Mouse (Mus musculus) small intestine, adult 2 months (tissue): ENCODE measurements around the gene Arntl2. TPM values are rescaled to one million over a fixed set of nuclear protein-coding genes. Genes with fewer than 3 reads are reported as not detected.
A peak's percentile ranks its signal among the peaks of the same experiment; 100 is the strongest.

ENCODE experiments used
- H3K27ac ChIP-seq: fragments of 200-500 bp; 2 replicates; pipeline ENCODE4 v1.5.1; 2012; ENCODE audit warnings: low read depth, low read length, control low read depth, inconsistent platforms; ENCODE audit not compliant: insufficient read depth
- H3K27me3 ChIP-seq: fragments of 200-500 bp; 2 replicates; pipeline ENCODE4 v1.6.1; 2012; ENCODE audit warnings: mild to moderate bottlenecking, moderate library complexity, low read length, inconsistent platforms; ENCODE audit not compliant: control insufficient read depth, insufficient read depth
- H3K36me3 ChIP-seq: fragments of 200-500 bp; 2 replicates; pipeline ENCODE4 v1.6.1; 2012; ENCODE audit warnings: mild to moderate bottlenecking, low read length, control low read depth, inconsistent platforms; ENCODE audit not compliant: control insufficient read depth, insufficient read depth
- H3K4me1 ChIP-seq: fragments of 200-500 bp; 2 replicates; pipeline ENCODE4 v1.6.1; 2012; ENCODE audit warnings: low read length, inconsistent platforms, mixed read lengths; ENCODE audit not compliant: control insufficient read depth, insufficient read depth, insufficient read length
- H3K4me3 ChIP-seq: fragments of 200-500 bp; 2 replicates; pipeline ENCODE4 v1.5.1; 2012; ENCODE audit warnings: low read depth, mild to moderate bottlenecking, control low read depth, inconsistent platforms, low read length, moderate library complexity
- CTCF ChIP-seq: fragments of 200-500 bp; IDR thresholded peaks from 2 replicates; pipeline ENCODE4 v1.5.1; 2012; ENCODE audit warnings: low read depth, mild to moderate bottlenecking, control low read depth, inconsistent platforms, low read length, moderate library complexity, mixed read lengths; ENCODE audit not compliant: insufficient replicate concordance, insufficient read length; ENCODE audit errors: extremely low read depth
- POLR2A ChIP-seq: fragments of 200-500 bp; IDR thresholded peaks from 2 replicates; pipeline ENCODE4 v1.6.1; 2012; ENCODE audit warnings: low read depth, mild to moderate bottlenecking, control low read depth, inconsistent platforms, low read length, moderate library complexity
- WGBS: fragments of 180-500 bp; shearing (Covaris S2); methylation state at CpG from one replicate; pipeline ENCODE4 v1.1.7; 2018; 5-methylcytosine and 5-hydroxymethylcytosine counted together
- polyA plus RNA-seq: library from polyadenylated mRNA; depleted of rRNA; stranded (reverse); fragments of >200 nt; gene quantifications from 2 replicates; pipeline ENCODE4 v1.2.3, GENCODE M21; 2012; rRNA removed

Arntl2 gene
- polyA plus RNA-seq, result 0.65 and 0.89 TPM in 2 replicates

DNA sequence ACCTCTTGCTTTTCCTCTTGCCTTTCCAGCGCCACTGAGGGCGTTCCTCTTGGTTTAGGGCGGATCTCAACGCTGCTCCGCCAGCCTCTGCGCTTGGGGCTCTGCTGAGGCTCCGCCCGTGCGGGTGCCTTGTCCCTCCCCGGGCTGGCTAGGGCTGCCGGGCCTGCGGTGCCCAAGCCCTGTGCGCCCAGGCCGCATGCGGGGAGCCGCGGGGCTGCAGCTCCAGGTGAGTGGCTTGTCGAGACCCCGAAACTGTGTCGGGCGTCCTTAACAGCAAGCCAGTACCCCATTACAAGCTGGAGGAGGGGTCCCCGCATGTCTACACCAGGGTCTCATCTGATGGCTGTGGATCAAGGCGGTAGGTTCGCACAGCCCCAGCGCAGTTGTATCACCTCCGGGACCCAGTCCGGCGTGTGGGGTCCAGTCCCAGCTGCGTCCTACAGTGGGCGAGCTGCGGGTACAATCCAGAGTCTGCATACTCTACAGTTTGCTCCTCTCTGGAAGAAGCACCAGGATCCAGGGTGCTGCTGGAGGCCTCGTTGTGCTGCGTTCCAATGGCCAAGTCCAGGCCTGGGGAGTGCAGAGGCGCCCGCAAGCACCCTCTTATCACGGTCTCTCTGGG lies at the start of gene Arntl2:
TSS of gene Arntl2 (plus strand) at position 132 of the 622 bp plus-strand sequence.
- no peak within 1 kb of the TSS for H3K27ac ChIP-seq
- no peaks in the 10 kb centered on the region for H3K27me3 ChIP-seq
- peak within 1 kb of the TSS; percentile 64 for H3K4me3 ChIP-seq
- WGBS, result under 1% methylated on average over 36 of the region's 36 CpGs
- 0 out of 2 replicates have a peak, but pooled peaks have one; percentile 30 for TF ChIP-seq POLR2A
- no peak for TF ChIP-seq CTCF
- no peaks in the 10 kb centered on the region for H3K36me3 ChIP-seq
- peaks cover 15% of the 10 kb centered on the region for H3K4me1 ChIP-seq

DNA sequence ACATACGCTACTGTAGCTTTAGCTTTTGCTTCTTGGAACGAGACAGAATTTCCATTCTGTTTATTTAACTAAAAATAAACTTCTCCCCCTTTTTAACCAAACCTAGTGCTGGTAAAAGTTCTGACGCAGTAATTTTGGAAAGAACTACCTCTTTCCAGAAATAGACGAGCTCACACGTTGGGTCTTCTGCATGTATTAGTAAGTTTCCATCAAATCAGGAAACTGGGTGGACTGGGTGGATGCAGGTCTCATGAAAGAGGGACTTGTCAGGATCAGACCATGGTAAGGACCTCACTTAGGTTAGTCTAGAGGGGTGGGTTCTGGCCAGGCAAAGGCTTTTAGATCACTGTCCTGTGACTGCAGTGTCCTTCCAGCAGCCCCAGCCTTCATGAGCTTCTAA lies 49.3 kb upstream of the Arntl2 start:
- WGBS, result 74% methylated on average over 5 of the region's 5 CpGs
- Histone ChIP-seq H3K4me1 (no peaks in the 10 kb centered on the region), H3K4me3 (no peak overlapping the region), H3K27ac (no peak overlapping the region), H3K36me3 (no peaks in the 10 kb centered on the region), H3K27me3 (no peaks in the 10 kb centered on the region)
- no peak for TF ChIP-seq POLR2A
- no peak for TF ChIP-seq CTCF

DNA sequence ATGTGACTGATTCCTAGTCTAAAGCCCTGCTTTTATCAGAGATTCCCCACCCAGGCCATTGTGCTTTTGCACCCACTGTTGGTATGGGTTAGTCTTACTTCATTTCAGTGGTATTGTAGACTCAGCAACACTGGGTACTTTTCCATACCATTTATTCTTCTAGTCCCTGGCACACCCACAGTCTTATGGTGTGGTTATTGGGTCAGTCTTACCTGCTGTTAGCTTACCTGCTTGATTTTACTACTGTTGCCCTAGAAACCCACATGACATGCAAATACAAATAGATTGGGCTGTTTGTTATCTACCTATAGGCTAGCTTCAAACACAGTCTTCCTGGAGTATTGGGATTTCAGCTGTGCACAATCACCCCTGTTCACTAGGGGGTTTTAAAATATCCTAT lies 48.8 kb upstream of the Arntl2 start:
- Histone ChIP-seq H3K4me1 (no peaks in the 10 kb centered on the region), H3K4me3 (no peak overlapping the region), H3K27me3 (no peaks in the 10 kb centered on the region), H3K27ac (no peak overlapping the region), H3K36me3 (no peaks in the 10 kb centered on the region)
- TF ChIP-seq CTCF (no peak), POLR2A (no peak)

DNA sequence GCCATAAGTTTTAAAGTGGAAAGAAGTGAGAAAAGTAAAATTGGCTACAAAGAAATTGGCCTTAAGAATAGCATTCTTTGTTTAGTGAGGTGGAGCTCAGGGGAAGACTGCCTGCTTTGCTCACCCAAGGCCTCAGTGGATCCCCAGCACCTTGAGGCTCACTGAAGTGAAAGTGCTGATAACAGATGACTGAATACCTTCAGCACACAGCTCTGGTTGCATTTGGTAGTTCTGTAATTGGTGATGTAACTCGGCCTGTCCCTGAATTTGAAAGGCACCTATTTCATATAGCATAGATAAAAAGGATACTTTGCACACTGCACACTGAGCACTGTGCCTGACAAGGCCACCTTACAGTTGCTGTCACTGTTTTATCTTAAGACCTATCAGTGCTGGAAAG lies 47.6 kb upstream of the Arntl2 start:
- Histone ChIP-seq H3K27ac (no peak overlapping the region), H3K4me3 (no peak overlapping the region), H3K36me3 (no peaks in the 10 kb centered on the region), H3K4me1 (no peaks in the 10 kb centered on the region), H3K27me3 (no peaks in the 10 kb centered on the region)
- TF ChIP-seq POLR2A (no peak), CTCF (no peak)
- 69% methylated on average over 1 of the region's 1 CpGs for WGBS

DNA sequence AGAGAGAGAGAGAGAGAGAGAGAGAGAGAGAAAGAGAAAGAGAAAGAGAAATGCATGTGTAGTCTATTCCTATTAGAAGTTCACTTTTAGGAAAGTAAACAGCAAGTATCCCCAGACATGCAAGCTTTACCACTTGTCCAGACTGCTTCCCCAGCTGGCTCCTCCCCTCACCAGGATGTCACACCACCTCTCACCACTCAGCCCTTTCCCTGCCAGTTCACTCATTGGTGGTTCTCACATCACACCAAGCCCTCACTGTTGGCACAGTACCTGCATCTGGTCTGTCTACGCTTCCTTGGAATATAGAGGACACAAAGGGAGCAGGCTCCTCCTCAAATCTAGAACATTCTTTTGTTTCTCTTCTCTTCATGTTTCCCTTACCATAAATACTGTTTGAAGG lies 44.2 kb upstream of the Arntl2 start:
- no peak overlapping the region for H3K27ac ChIP-seq
- no peaks in the 10 kb centered on the region for H3K4me1 ChIP-seq

DNA sequence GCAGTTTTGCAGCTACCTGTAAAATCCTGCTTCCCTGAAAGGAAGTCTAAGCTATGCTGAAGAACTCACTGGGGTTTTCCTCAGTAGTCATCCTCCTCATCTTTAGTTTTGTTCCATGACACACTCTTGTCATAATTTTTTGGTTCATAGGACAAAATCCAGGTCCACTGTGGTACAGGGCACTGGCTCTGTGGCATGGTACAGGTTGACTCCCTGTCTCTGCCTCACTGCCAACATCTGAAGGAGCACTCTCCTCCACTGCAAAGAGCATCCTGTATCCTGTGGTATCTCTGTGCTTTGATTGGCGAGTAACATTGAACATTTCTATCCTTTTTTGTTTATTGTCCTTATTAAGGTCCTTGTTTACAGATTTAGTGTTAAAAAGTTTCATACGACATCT lies 43.7 kb upstream of the Arntl2 start:
- Histone ChIP-seq H3K4me1 (no peaks in the 10 kb centered on the region), H3K27me3 (no peaks in the 10 kb centered on the region), H3K27ac (no peak overlapping the region), H3K4me3 (no peak overlapping the region), H3K36me3 (no peaks in the 10 kb centered on the region)
- TF ChIP-seq CTCF (no peak), POLR2A (no peak)
- WGBS, result 89% methylated on average over 2 of the region's 2 CpGs

More for the DNA sequence above, 44.2 kb upstream of the Arntl2 start:
- Histone ChIP-seq H3K27me3 (no peaks in the 10 kb centered on the region), H3K36me3 (no peaks in the 10 kb centered on the region), H3K4me3 (no peak overlapping the region)
- TF ChIP-seq POLR2A, result no peak
- TF ChIP-seq CTCF, result no peak
- WGBS, result 47% methylated on average over 1 of the region's 1 CpGs

DNA sequence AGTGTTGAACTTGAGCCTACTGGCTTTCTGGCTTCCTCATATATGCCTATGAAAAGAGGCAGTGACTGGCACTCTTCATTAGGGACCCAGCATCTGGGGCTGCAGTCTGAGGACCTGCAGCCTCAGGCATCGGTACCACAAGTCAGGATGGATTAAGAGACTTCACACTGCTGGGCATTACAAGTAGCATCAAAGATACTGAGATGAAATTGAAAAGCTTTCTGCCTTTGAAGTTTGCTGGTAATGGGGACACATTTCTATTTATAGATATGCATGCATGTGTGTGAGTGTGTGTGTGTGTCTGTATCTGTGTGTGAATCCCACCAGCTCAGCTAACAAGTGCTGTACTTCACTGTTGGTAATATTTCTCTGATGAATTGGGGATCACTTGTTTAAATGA lies 43.2 kb upstream of the Arntl2 start:
- WGBS, result 96% methylated on average over 1 of the region's 1 CpGs
- H3K27me3 ChIP-seq, result no peaks in the 10 kb centered on the region
- no peak overlapping the region for H3K4me3 ChIP-seq
- H3K4me1 ChIP-seq, result no peaks in the 10 kb centered on the region
- H3K36me3 ChIP-seq, result no peaks in the 10 kb centered on the region
- TF ChIP-seq POLR2A (no peak), CTCF (no peak)
- no peak overlapping the region for H3K27ac ChIP-seq

DNA sequence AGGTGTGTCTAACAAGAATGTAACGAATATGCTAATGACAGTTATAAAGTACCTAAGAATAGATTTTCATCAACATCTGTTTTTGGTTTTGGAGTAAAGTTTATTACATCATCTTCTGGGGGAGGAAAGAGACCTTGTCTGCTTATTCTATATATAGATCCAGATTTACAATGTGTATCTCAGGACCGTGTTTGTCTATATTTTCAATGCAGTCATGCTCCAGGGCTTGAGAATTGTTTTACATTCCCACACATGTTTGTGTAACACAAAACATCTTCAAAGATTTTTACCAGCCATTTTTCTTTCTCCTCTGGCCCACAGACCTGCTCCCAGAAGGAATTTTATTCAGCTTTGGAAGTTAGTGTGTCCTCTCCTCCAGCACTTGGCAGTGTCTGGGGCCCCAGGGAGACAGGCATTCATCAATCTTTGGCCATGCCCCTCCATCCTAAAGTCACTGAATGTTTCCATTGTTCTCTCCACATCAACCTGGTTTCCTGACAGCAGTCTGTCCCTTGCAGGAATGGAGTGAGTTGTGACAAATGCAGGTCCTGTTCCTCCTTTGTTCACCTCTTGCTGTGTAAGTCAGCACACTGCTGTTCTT lies 42.2 kb upstream of the Arntl2 start:
- TF ChIP-seq CTCF (no peak), POLR2A (no peak)
- H3K27me3 ChIP-seq, result no peaks in the 10 kb centered on the region
- H3K36me3 ChIP-seq, result no peaks in the 10 kb centered on the region
- H3K4me3 ChIP-seq, result no peak overlapping the region
- no peak overlapping the region for H3K27ac ChIP-seq
- no peaks in the 10 kb centered on the region for H3K4me1 ChIP-seq
- WGBS, result 61% methylated on average over 2 of the region's 2 CpGs
